ENCODE assay signal across 8 mouse cellular contexts in the genomic region with DNA sequence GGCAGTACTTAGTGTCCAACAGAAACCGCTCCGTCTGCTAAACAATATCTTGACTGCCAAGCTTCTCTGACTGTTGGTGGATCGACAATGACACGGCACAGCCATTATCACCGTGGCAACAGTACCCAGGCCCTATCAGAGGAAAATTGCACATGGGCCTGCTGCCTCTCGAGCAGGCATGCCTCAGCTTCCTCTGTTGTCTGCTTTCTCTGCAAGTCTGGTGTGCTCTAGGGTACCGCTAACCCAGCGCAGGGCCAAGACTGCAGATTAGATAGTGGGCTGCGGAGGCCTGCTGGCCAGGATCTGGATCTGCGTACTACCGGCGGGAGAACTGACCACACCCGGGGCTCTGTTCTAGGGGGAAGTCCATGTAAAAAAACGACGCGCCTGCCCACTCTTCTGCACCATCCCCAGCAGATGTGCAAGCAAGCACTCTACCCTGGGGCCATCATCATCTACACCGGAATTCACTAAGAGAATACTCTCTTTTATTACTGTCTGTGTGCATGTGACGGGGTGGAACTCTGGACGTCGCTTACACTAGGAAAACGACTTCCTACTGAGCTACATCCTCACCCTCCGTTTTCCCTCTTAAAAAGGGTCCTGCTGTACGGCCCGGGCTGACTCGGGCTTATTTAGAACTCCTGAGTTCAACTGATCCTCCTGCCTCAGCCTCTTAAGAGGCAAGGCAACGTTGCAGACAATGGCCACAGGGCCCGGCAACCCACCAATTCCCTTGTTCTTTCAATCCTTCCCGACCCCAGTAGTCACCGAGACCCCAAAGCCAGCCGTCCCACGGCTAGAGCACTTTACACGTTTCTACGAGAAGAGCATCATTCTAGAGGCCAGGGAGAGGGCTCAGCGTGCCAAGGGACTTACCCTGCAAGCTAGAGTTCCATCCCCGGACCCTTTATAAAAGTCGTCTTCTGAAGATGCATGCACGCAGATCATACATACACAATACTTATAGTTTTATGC. TPM values are rescaled to one million over a fixed set of nuclear protein-coding genes. Genes with fewer than 3 reads are reported as not detected.
DNase-seq lines count a peak whose midpoint lies in the region; ATAC-seq and TF ChIP-seq lines count a peak whose summit lies in the region.

No protein-coding gene starts in this region.

- H3K27me3 ChIP-seq in forebrain, embryonic 14.5 days (replicated peaks; ENCODE audit: control insufficient read depth, insufficient read depth, low read length), result no peaks in the 10 kb centered on the region
- H3K27me3 ChIP-seq in liver, embryonic 13.5 days, result no peaks in the 10 kb centered on the region
- no peaks in the 10 kb centered on the region for H3K27me3 ChIP-seq in stomach, embryonic 14.5 days (ENCODE audit: control insufficient read depth, insufficient read depth, low read length)

- DNase-seq in layer of hippocampus, postnatal 10 days (ENCODE audit: low spot score in 2 of 2), result peak; percentile 37 to 41
- no peak for DNase-seq in layer of hippocampus, adult 8-10 months (ENCODE audit: low spot score in 2 of 2)
- peak; percentile 25 for DNase-seq in forebrain, embryonic 14.5 days (ENCODE audit: low spot score)
- no peak for DNase-seq in liver, embryonic 13.5 days
- no peak for DNase-seq in B cell, adult 2 months
- DNase-seq in layer of hippocampus, postnatal 25 days (ENCODE audit: extremely low spot score in 1 of 2, low spot score in 1 of 2), result no peak

- 3% methylated on average over 37 of the region's 37 CpGs for WGBS in bone marrow, adult 2 months
- 6% methylated on average over 37 of the region's 37 CpGs for WGBS in forebrain, embryonic 14.5 days
- 1% methylated on average over 37 of the region's 37 CpGs for WGBS in liver, embryonic 13.5 days (ENCODE audit: insufficient replicate concordance)
- 8% methylated on average over 37 of the region's 37 CpGs for WGBS in stomach, embryonic 14.5 days

- peak overlapping the region; percentile 52 for H3K27ac ChIP-seq in bone marrow, adult 2 months (ENCODE audit: control insufficient read depth, insufficient read depth, low read depth, low read length, poor library complexity)
- H3K27ac ChIP-seq in forebrain, embryonic 14.5 days (ENCODE audit: low read depth, low read length), result 0 out of 2 replicates have a peak overlapping the region, but pooled peaks have one; percentile 55
- peak overlapping the region; percentile 99 for H3K27ac ChIP-seq in liver, embryonic 13.5 days
- peak overlapping the region; percentile 52; the same call in 1 of the 2 replicates for H3K27ac ChIP-seq in stomach, embryonic 14.5 days (ENCODE audit: low read length)

- no peaks in the 10 kb centered on the region for H3K9me3 ChIP-seq in forebrain, embryonic 14.5 days (replicated peaks; ENCODE audit: control insufficient read depth, low read length)
- H3K9me3 ChIP-seq in liver, embryonic 13.5 days (replicated peaks), result no peaks in the 10 kb centered on the region
- no peaks in the 10 kb centered on the region for H3K9me3 ChIP-seq in stomach, embryonic 14.5 days (ENCODE audit: control insufficient read depth, low read depth, low read length)

- no peak for TF ChIP-seq POLR2A in bone marrow, adult 2 months (IDR thresholded peaks at IDR 0.05; ENCODE audit: borderline replicate concordance, control insufficient read depth, low read depth, low read length)

- TF ChIP-seq CTCF in bone marrow, adult 2 months (IDR thresholded peaks at IDR 0.05; ENCODE audit: control insufficient read depth, insufficient read depth, low read length), result no peak

- no peak for ATAC-seq in forebrain, embryonic 14.5 days
- ATAC-seq in liver, embryonic 13.5 days (ENCODE audit: low read depth), result no peak
- ATAC-seq in stomach, embryonic 14.5 days (ENCODE audit: insufficient number of reproducible peaks, insufficient read depth, low FRiP score, low read depth), result no peak

- H3K4me1 ChIP-seq in bone marrow, adult 2 months (ENCODE audit: control insufficient read depth, insufficient read depth, low read length), result peaks cover 7% of the 10 kb centered on the region
- peaks cover 24% of the 10 kb centered on the region for H3K4me1 ChIP-seq in forebrain, embryonic 14.5 days (ENCODE audit: control insufficient read depth, insufficient read depth, low read length)
- peaks cover 72% of the 10 kb centered on the region for H3K4me1 ChIP-seq in liver, embryonic 13.5 days (replicated peaks)
- H3K4me1 ChIP-seq in stomach, embryonic 14.5 days (ENCODE audit: control insufficient read depth, insufficient read depth, low read length), result peaks cover 20% of the 10 kb centered on the region; the same call in 1 of the 2 replicates

- peaks cover 23% of the 10 kb centered on the region for H3K36me3 ChIP-seq in forebrain, embryonic 14.5 days (ENCODE audit: control insufficient read depth, insufficient read depth, low read length)
- H3K36me3 ChIP-seq in liver, embryonic 13.5 days, result peaks cover 40% of the 10 kb centered on the region
- H3K36me3 ChIP-seq in stomach, embryonic 14.5 days (ENCODE audit: control insufficient read depth, insufficient read depth, low read length), result peaks cover 4% of the 10 kb centered on the region

- peak overlapping the region; percentile 96 for H3K4me2 ChIP-seq in forebrain, embryonic 14.5 days (ENCODE audit: low read length)
- H3K4me2 ChIP-seq in liver, embryonic 13.5 days, result peak overlapping the region; percentile 92
- H3K4me2 ChIP-seq in stomach, embryonic 14.5 days (replicated peaks; ENCODE audit: low read depth, low read length), result peak overlapping the region; percentile 89

- peak overlapping the region; percentile 83 for H3K9ac ChIP-seq in forebrain, embryonic 14.5 days (ENCODE audit: low read length)
- peak overlapping the region; percentile 89 for H3K9ac ChIP-seq in liver, embryonic 13.5 days
- H3K9ac ChIP-seq in stomach, embryonic 14.5 days (replicated peaks; ENCODE audit: low read depth, low read length), result peak overlapping the region; percentile 82

- H3K4me3 ChIP-seq in bone marrow, adult 2 months (replicated peaks; ENCODE audit: control insufficient read depth, low read depth, low read length), result peak overlapping the region; percentile 93
- peak overlapping the region; percentile 87 for H3K4me3 ChIP-seq in forebrain, embryonic 14.5 days (ENCODE audit: low read depth, low read length)
- H3K4me3 ChIP-seq in liver, embryonic 13.5 days (replicated peaks), result peak overlapping the region; percentile 81
- peak overlapping the region; percentile 72 for H3K4me3 ChIP-seq in stomach, embryonic 14.5 days (ENCODE audit: low read depth, low read length)

RNA-seq across cellular contexts. Expression of gene Glrx5, which starts 1.1 kb away (rescaled TPM):
- total RNA-seq in layer of hippocampus, postnatal 10 days (2021), result 10 to 100 TPM; 62.2 to 76.7 TPM
- 10 to 100 TPM; 41.0 to 46.7 (median 42.8) TPM for total RNA-seq in layer of hippocampus, adult 8-10 months (2022)
- 274 and 493 TPM in 2 replicates for polyA plus RNA-seq in bone marrow, adult 2 months (2011; ENCODE audit: insufficient read depth, insufficient read length, low replicate concordance, missing spikeins)
- polyA plus RNA-seq in forebrain, embryonic 14.5 days (2014; fragmentation: Nextera tagmentation; extraction: Ambion mirVana), result 154 and 173 TPM in 2 replicates
- 591 and 653 TPM in 2 replicates for polyA plus RNA-seq in liver, embryonic 13.5 days (2015; fragmentation: Nextera tagmentation; extraction: Ambion mirVana)
- polyA plus RNA-seq in stomach, embryonic 14.5 days (2014; fragmentation: Nextera tagmentation; extraction: Ambion mirVana), result 144 and 160 TPM in 2 replicates
- 10 to 100 TPM; 54.8 to 57.2 TPM for total RNA-seq in layer of hippocampus, postnatal 25 days (2021)

RNA-seq across cellular contexts. Expression of gene Syne3, which starts 21.8 kb away (rescaled TPM):
- total RNA-seq in layer of hippocampus, postnatal 10 days (2021), result under 1 TPM; 0.73 to 0.80 TPM
- 1 to 10 TPM; 1.6 to 3.6 (median 2.1) TPM for total RNA-seq in layer of hippocampus, adult 8-10 months (2022)
- polyA plus RNA-seq in bone marrow, adult 2 months (2011; ENCODE audit: insufficient read depth, insufficient read length, low replicate concordance, missing spikeins), result 9.0 and 11.1 TPM in 2 replicates
- polyA plus RNA-seq in forebrain, embryonic 14.5 days (2014; fragmentation: Nextera tagmentation; extraction: Ambion mirVana), result 0.08 and 0.22 TPM in 2 replicates
- 2.0 TPM in 2 replicates for polyA plus RNA-seq in liver, embryonic 13.5 days (2015; fragmentation: Nextera tagmentation; extraction: Ambion mirVana)
- 0.22 and 0.59 TPM in 2 replicates for polyA plus RNA-seq in stomach, embryonic 14.5 days (2014; fragmentation: Nextera tagmentation; extraction: Ambion mirVana)
- total RNA-seq in layer of hippocampus, postnatal 25 days (2021), result 1 to 10 TPM; 1.2 to 1.3 TPM

Comparison
In these comparisons a context has a peak if more than half of its experiments do, and no peak if none do; other contexts are left out.
1. DNase-seq: peak in layer of hippocampus, postnatal 10 days (2 of 2) and forebrain, embryonic 14.5 days (single experiment); none in layer of hippocampus, adult 8-10 months (0 of 2), liver, embryonic 13.5 days (single experiment), B cell, adult 2 months (0 of 2) and layer of hippocampus, postnatal 25 days (0 of 2).
2. Peak in every context shown above with its lines, with median percentiles within 50 percentile points of each other: H3K27ac ChIP-seq, H3K4me3 ChIP-seq, H3K4me2 ChIP-seq and H3K9ac ChIP-seq.